Mouse (Mus musculus) lung, adult 2 months (tissue): Measurements from ENCODE around the gene Mei4.

Source experiments
- CTCF ChIP-seq: fragments of 200-500 bp; IDR thresholded peaks from 2 replicates; pipeline ENCODE4 v1.5.1; 2011; ENCODE audit warnings: mild to moderate bottlenecking, low read length, control low read depth; ENCODE audit not compliant: insufficient read depth
- POLR2A ChIP-seq: fragments of 200-500 bp; IDR thresholded peaks from 2 replicates; pipeline ENCODE4 v1.6.1; 2011; ENCODE audit warnings: low read depth, mild to moderate bottlenecking, control low read depth, low read length, borderline replicate concordance; ENCODE audit errors: extremely low read depth

DNA sequence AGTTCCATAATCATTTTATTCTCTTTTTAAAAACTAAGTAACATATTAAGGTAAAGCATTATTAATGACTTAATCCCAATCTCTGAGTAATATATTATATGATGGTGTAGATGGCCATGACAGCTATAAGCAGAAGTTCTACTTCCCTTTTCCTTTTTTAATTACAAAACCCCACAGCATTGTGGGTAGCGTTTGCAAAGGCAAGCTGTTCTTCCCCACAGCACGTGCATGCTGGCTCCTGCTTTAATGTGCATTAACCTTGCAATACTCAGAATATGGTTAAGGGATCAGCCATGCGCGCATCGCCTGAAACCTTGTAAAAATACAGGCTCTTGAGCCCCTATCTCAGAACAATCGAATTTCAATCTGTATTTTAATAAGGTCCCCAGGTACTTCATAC, 82.2 kb downstream of the Mei4 start:
- TF ChIP-seq CTCF (no peak), POLR2A (no peak)
